Mouse (Mus musculus): Measurements from ENCODE around the gene Lime1.

Lime1 gene

DNA sequence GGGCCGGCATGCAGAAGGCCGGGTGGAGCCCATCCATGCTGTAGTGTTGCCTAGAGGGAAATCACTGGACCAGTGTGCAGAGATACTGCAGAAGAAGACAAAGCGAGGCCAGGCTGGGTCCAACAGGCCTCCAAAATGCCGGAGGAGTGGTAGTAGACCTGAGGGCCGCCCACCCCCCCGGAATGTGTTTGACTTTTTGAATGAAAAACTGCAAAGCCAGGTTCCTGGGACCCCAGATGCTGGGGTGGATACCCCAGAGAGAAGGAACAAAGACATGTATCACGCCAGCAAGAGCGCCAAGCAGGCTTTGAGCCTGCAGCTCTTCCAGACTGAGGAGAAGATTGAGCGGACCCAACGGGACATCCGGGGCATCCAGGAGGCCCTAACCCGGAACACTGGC is at the start of gene Lime1:
TSS of gene Lime1 (plus strand) at position 301 of the 400 bp plus-strand sequence.
- ATAC-seq (ENCODE audit: insufficient number of reproducible peaks, low FRiP score, low TSS enrichment), result no peak

DNA sequence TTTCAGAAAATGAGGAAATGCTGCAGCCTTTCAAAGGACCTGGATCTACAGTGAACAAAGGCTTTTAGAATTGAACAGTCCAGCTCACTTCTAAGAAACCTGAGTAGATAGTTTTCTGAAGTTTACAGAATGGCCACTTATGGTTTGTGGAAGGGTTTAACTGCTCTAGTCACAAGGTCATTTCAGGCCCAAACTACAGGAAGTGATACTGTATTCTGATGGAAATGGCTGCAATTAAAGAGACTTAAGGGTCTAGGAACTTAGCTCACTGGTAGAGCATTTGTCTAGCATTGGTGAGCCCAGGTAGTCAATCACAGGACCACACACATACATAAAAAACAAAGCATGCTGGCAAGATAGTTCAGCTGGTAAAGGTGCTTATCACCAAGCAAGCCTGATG is 47.3 kb upstream of the Lime1 start:
- no peak for ATAC-seq (ENCODE audit: insufficient number of reproducible peaks, low FRiP score, low TSS enrichment)

DNA sequence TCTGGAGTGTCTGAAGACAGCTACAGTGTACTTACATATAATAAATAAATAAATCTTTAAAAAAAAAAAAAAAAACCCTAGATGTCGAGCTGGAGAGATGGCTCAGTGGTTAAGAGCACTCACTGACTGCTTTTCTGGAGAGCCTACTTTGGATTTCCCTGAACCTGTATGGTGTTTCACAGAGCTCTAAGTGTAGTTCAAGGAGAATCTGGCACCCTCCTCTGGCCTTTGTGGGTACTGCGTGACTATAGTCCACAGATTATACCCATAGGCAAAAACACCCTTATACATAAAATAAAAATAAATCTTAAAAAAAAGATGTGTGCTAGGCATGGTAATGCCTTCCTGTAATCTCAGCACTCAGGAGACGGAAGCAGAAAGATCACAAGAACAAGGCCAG is 45.9 kb upstream of the Lime1 start:
- no peak; the same call in 1 of the 2 replicates for ATAC-seq (ENCODE audit: insufficient number of reproducible peaks, low FRiP score, low TSS enrichment)

DNA sequence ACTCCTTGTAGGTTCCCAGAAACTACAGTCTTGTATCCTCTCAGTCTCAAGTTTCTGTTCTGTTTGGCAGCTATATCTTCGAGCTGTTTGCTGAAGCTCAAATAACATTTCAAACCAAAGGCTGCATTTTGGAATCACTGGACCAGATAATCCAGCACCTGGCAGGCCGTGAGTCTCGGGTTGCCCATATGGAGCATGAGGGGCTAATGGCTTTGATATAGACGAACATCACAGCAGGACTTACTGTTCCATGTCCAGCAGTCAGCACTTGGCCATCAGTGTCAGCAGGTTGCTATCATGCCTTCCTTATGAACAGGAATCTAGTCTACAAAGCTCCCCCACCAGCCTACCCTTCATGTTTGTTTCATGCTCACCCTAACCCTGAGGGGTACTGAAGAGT is 39.5 kb upstream of the Lime1 start:
- ATAC-seq (ENCODE audit: insufficient number of reproducible peaks, low FRiP score, low TSS enrichment), result peak; percentile 36; the same call in 1 of the 2 replicates

GRCm38 (mm10) chr2:181342766-181343165 is 37.1 kb upstream of the Lime1 start:
- ATAC-seq (ENCODE audit: insufficient number of reproducible peaks, low FRiP score, low TSS enrichment), result no peak

DNA sequence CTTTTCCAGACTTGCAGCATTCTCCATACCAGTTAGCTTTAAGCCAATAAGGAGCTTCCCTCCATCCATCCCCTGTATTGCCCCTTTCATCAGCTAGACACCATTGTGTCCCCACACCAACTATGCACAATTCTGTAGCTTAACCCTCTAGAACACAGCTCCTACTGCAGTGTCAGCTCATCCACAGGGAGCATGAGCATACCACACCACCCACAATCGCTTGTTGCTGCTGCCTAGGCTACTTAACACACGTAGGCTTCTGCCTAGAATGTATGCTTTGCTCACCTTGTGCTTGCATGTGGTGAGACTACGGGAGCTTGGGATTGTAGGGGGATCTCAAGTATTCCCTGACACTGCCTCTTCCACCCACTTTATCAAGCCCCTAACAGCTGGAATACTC is 23.1 kb upstream of the Lime1 start:
- no peak for ATAC-seq (ENCODE audit: insufficient number of reproducible peaks, low FRiP score, low TSS enrichment)

GRCm38 (mm10) chr2:181363946-181364345 is 15.9 kb upstream of the Lime1 start:
- no peak for ATAC-seq (ENCODE audit: insufficient number of reproducible peaks, low FRiP score, low TSS enrichment)

DNA sequence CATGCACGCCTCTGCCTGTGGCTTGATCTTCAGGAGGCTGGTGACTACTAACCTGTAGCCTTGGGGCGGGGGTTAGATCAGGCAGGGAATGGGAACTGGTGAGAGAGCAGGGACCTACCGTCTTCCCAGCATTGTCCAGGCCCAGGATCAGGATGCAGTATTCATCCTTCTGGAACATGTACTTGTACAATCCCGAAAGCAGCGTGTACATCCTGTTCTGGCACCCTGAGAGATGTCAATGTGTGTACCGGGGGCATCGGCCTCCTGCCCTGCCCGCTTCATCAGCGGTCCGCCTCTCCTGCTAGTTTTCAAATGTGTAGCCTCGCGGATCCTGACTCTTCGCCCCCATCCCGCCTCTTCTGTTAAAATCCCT is 15.4 kb upstream of the Lime1 start:
- ATAC-seq (ENCODE audit: insufficient number of reproducible peaks, low FRiP score, low TSS enrichment), result no peak

- ATAC-seq (ENCODE audit: insufficient number of reproducible peaks, low FRiP score, low TSS enrichment), result peak; percentile 93
Observed at GRCm38 (mm10) chr2:181364860-181365596, 14.8 kb upstream of the Lime1 start, which contains the start of the genes Zgpat and Arfrp1. TSS of gene Zgpat (plus strand) at chr2:181364928. TSS of gene Arfrp1 (minus strand) at chr2:181365404.

GRCm38 (mm10) chr2:181365655-181366075 is 14.2 kb upstream of the Lime1 start:
- ATAC-seq (ENCODE audit: insufficient number of reproducible peaks, low FRiP score, low TSS enrichment), result peak; percentile 41; the same call in 1 of the 2 replicates

DNA sequence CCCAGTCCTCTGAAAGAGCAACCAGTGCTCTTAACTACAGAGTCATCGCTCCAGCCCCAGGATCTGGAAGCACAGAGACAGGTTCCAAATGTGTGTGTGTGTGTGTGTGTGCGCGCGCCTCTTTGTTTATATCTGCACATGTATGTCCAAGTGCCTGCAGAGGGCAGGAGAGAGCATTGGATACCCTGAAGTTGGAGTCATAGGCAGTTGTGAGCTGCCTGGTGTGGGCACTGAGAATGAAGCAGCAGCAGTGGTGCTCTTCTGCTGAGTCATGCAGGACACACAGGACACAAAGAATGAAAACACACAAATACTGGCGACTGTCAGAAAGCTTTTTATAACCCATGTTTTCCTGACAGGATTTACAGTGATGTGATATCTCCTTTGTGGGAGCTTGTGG is 9.9 kb upstream of the Lime1 start:
- no peak for ATAC-seq (ENCODE audit: insufficient number of reproducible peaks, low FRiP score, low TSS enrichment)

DNA sequence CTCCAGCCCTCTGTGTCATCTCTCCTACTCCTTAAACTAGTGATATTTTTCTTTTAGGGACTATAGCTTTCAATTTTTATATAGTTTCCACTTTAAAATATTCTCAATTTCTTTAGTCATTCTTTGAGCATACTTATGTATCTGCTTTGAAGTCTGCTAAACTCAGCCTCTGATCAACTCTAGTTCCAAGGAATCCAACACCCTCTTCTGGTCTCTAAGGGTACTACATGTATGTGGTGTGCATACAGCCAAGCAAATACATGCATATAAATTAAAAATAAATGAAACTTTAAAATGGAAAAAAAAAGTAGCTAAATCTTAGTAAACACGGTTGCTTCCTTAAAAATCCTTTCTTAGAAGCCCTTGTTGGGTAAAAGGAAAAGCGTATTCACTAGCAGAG is 4.1 kb upstream of the Lime1 start:
- no peak for ATAC-seq (ENCODE audit: insufficient number of reproducible peaks, low FRiP score, low TSS enrichment)

GRCm38 (mm10) chr2:181377230-181377629 is 2.6 kb upstream of the Lime1 start:
- ATAC-seq (ENCODE audit: insufficient number of reproducible peaks, low FRiP score, low TSS enrichment), result no peak

DNA sequence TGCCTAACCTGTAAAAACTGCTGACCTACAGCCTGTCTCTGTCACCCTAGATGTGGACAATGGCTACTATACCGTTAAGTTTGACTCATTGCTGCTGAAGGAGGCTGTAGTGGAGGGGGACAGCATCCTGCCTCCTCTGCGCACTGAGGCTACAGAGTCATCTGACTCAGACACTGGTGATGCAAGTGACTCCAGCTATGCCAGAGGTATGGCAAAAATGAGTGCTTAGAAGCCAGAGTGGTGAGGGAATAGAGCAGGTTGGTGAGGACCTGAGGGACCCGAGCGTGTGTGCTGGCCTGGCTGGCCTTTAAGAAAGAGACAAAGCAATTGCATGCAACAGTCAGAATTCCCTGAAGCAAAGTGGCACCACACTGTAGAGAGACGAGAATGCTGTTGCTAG is 1.2 kb upstream of the Lime1 start:
- ATAC-seq (ENCODE audit: insufficient number of reproducible peaks, low FRiP score, low TSS enrichment), result no peak

DNA sequence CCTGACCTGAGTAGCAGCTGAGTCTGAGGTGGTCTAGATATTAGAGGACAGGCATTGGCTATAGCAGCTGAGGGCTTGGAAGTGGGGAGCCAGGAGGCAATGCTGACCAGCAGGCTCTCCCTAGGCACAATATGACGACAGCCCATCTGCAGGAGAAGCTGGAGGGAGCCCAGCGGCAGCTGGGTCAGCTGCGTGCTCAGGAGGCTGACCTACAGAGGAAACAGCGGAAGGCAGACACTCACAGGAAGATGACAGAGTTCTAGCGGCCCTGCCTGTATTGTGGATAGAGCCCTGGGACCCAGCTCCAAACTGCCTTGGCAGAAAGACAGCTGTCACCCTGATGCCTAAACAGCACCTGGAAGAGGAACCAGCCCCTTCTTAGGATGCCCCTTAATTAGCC is 373 bp downstream of the Lime1 start:
- no peak for ATAC-seq (ENCODE audit: insufficient number of reproducible peaks, low FRiP score, low TSS enrichment)

- no peak for ATAC-seq (ENCODE audit: insufficient number of reproducible peaks, low FRiP score, low TSS enrichment)
Observed at GRCm38 (mm10) chr2:181381107-181381506, 1.2 kb downstream of the Lime1 start.

- no peak for ATAC-seq (ENCODE audit: insufficient number of reproducible peaks, low FRiP score, low TSS enrichment)
Observed at GRCm38 (mm10) chr2:181381631-181382306, 1.9 kb downstream of the Lime1 start.

DNA sequence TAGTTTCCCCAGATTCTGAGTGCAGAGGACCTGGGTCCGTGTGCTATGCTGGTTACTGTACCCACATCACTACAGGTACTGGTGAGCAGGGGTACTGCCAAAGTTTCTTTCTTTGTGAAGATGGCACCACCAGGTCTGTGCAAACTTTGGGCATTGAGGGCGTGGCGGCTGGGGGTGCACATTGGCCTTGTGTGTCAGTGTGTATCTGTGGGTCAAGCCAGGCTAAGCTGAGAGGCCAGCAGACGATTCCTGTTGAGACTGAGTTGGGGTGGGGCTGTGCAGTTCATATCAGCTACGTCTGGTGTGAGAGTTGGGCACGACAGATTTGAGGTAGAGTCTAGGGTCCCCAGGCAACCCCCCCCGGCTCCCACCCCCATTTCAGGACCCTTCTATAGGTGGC is 4.6 kb downstream of the Lime1 start:
- no peak for ATAC-seq (ENCODE audit: insufficient number of reproducible peaks, low FRiP score, low TSS enrichment)

GRCm38 (mm10) chr2:181384919-181385391 is 5.1 kb downstream of the Lime1 start:
- ATAC-seq (ENCODE audit: insufficient number of reproducible peaks, low FRiP score, low TSS enrichment), result no peak

DNA sequence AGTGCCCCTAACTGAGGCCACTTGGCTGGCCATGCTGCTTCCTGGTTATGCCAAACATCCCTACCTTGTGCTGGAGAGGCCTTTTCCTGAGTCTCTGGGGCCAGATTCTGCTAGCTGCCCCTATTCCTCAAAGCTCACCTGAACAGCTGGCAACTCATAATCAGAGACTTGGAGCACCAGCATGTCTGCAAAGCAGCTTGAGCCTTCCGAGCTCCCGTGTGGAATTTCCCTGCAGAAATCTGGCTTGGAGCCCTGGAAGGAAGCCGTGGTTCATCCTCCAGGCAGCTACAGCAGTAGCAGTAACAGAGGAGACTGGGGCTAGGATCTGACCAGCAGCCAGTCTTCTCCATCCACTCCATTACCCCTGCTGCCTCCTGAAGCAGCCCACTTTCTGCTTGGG is 6.0 kb downstream of the Lime1 start:
- ATAC-seq (ENCODE audit: insufficient number of reproducible peaks, low FRiP score, low TSS enrichment), result peak; percentile 47

GRCm38 (mm10) chr2:181386663-181387210 is 6.9 kb downstream of the Lime1 start:
- ATAC-seq (ENCODE audit: insufficient number of reproducible peaks, low FRiP score, low TSS enrichment), result no peak
